Mouse (Mus musculus) lung, adult 2 months (tissue): ENCODE results near the gene Sipa1l3. TPM values are rescaled to one million over a fixed set of nuclear protein-coding genes. Genes with fewer than 3 reads are reported as not detected.
A peak's percentile ranks its signal among the peaks of the same experiment; 100 is the strongest.

Experiments
- DNase-seq: peaks from one replicate; pipeline ENCODE4 v3.0.0; 2022
- H3K4me1 ChIP-seq: fragments of 200-500 bp; 2 replicates; pipeline ENCODE4 v1.6.1; 2011; ENCODE audit warnings: low read length; ENCODE audit not compliant: control insufficient read depth, insufficient read depth
- H3K4me3 ChIP-seq: fragments of 200-500 bp; replicated peaks from 2 replicates; pipeline ENCODE3; 2011; ENCODE audit warnings: low read depth, mild to moderate bottlenecking, control low read depth, low read length; ENCODE audit errors: extremely low read depth
- CTCF ChIP-seq: fragments of 200-500 bp; IDR thresholded peaks from 2 replicates; pipeline ENCODE4 v1.5.1; 2011; ENCODE audit warnings: mild to moderate bottlenecking, low read length, control low read depth; ENCODE audit not compliant: insufficient read depth
- POLR2A ChIP-seq: fragments of 200-500 bp; IDR thresholded peaks from 2 replicates; pipeline ENCODE4 v1.6.1; 2011; ENCODE audit warnings: low read depth, mild to moderate bottlenecking, control low read depth, low read length, borderline replicate concordance; ENCODE audit errors: extremely low read depth
- WGBS: fragments of 180-500 bp; shearing (Covaris S2); methylation state at CpG from one replicate; pipeline ENCODE4 v1.1.7; 2018; 5-methylcytosine and 5-hydroxymethylcytosine counted together
- polyA plus RNA-seq: library from polyadenylated mRNA; depleted of rRNA; stranded (reverse); fragments of >200 nt; gene quantifications from 2 replicates; pipeline ENCODE4 v1.2.3, GENCODE M21; 2012

Sipa1l3 gene
- polyA plus RNA-seq, 1 experiment, result 125 TPM

DNA sequence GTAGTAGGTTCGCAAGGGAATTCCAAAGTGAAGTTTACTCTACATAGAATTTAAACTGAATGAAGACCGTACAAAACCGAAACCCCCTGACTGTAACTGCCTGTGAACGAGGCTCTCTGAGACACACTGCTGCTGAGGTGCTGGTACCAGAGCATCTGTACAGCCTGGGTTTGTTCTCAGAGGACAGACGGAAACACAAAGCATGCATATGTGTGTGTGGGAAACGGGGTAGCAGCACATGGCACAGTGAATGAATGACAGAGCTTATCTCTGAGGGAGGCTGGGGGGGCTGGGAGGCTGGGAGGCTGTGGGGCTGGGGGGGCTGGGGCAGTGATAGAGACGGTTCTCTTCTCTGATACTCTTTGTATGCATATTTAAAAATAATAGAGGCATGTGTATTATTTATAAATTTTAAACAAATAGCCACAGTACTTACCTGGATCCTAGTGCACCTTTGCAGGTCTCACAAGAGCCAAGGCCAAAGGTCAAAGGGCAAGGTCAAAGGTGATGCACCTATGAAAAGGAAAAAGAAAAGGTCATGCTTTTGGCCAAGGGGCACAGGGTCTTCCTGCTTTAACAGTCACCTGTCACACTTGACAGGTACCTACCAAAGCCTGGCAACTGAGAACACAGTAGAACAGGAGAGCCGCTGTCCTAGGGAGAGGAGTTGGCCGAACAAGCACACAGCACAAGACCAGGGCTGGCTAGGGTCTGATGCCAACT is 84.0 kb downstream of the Sipa1l3 start:
- peaks cover 22% of the 10 kb centered on the region for H3K4me1 ChIP-seq
- no peak for DNase-seq
- no peak overlapping the region for H3K4me3 ChIP-seq
- 85% methylated on average over 9 of the region's 9 CpGs for WGBS
- TF ChIP-seq POLR2A, result no peak
- no peak for TF ChIP-seq CTCF

DNA sequence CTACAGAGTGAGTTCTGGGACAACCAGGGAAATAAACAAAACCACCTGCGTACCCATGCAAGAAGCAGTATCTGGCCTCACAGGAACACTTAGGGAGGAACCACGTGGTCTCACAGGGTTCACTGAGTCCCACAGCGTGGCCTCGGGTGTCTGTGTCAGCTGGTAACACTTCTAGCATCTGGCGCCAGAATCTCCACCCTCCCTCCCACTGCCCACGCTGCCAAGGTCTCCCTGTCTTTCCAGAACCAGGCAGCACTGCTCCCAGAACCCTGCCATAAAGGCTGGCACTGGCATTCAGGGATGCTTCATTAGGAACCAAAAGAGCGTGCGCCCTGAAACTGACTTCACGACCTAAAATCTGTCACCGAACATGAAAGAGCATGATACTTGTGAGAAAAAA is 84.7 kb downstream of the Sipa1l3 start:
- DNase-seq, result no peak
- TF ChIP-seq CTCF, result no peak
- no peak for TF ChIP-seq POLR2A
- peaks cover 20% of the 10 kb centered on the region for H3K4me1 ChIP-seq
- no peak overlapping the region for H3K4me3 ChIP-seq
- 75% methylated on average over 10 of the region's 10 CpGs for WGBS

DNA sequence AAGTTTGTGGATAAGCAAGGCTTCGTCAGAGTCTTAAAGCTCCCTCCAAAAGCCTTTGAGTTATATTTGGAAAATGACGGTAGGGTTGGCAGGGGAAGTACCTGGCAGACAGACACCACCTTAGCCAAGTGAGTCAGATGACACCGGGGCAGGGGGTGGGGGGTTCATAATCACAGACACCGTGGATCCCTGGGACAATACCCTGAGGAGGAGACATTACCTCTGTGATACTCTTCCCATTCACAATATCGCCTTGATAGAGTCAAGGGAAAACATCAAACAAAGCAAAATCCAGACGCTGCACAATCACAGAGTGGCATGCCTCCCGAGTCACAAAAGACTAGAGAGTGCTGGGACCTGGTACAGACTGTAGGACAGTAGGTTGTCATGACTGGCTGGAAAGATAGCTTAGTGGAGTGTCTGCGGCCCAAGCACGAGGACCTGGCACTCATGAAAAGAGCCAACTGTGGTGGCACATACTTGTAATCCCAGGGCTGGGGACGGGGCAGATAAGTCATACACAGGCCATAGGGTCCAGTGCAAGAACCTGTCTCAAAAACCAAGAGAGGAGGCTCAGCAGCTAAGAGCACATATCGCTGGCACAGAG is 85.4 kb downstream of the Sipa1l3 start:
- 62% methylated on average over 11 of the region's 11 CpGs for WGBS
- no peak for DNase-seq
- peaks cover 15% of the 10 kb centered on the region for H3K4me1 ChIP-seq
- no peak overlapping the region for H3K4me3 ChIP-seq
- TF ChIP-seq CTCF (no peak), POLR2A (no peak)

DNA sequence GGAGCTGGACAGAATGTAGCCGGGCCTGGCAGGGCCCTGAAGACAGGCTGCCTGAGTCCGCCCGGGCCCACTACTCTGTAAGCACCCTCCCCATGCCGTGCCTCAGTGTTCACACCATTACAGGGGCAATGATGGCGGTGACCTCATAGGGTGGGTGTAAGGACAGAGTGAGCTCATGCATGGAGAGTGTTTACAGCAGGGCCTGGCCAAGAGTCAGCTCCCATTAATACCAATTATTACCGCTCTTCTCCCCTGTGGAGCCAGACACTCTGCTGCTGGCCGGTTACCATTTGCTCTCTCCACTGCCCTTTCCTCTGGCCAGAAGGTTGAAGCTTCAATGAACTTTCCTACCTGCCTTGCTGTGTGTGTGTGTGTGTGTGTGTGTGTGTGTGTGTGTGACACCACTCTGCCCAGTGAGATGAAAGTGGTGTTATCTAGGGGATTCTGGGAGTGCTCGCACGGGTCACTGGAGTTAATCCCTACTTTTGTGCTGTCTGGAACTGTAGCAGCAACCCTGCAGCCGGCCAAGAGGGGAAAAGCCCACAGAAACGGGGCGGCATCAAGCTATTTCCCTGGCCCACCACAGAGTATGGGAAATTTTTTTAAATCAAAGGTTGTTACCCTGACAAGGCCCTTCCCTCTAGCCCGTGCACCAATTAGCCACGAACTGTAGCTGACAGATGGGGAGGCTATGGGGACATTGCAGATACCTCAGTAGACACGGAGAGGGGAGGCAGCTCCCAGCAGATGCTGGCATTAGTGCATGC is 86.1 kb downstream of the Sipa1l3 start:
- no peak for DNase-seq
- TF ChIP-seq CTCF, result no peak
- TF ChIP-seq POLR2A, result no peak
- 68% methylated on average over 15 of the region's 15 CpGs for WGBS
- H3K4me1 ChIP-seq, result peaks cover 15% of the 10 kb centered on the region
- H3K4me3 ChIP-seq, result no peak overlapping the region

DNA sequence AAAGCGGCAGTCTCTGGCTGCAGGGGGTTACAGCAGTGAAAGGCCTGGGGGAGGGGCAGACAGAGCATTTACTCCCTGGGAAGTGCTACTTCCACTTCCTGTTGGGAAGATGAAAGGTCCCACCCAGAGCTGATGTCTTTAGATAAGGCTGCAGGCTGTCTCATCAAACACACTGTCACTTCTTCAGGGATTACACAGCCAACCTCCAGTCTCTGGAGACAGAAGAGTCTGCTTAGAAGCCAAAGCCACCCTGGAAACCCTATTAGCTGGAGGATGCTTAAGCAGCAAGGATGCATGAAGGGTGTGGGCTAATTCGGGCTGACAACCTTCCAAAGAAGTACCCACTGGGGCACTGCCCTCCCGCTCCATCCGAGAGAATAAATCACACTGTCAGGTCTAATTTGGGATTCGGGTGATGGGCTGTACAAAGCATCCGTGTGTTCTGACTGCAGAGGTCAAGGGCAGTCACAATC is 87.7 kb downstream of the Sipa1l3 start:
- TF ChIP-seq CTCF (no peak), POLR2A (no peak)
- DNase-seq, result no peak
- H3K4me3 ChIP-seq, result no peak overlapping the region
- peaks cover 15% of the 10 kb centered on the region for H3K4me1 ChIP-seq
- WGBS, result 45% methylated on average over 6 of the region's 6 CpGs

DNA sequence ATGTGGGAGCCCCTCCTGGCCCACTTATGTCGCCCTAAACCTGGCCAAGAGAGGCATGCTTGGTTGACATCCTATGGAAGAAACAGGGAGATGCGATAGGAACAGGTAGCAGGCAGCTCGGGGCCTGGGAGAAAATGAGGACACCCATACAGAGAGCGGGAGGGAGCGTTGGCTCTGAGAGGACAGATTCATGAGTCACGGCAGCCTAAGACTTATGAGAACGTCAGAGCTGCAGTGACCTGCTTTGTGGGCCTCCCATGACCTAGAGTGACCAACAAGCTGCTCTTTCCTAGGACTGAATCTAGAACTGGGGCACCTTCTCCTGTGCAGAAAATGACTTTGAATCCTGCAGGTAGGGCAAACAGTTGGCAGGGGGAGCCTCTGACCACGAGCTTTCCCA is 92.4 kb downstream of the Sipa1l3 start:
- no peak for TF ChIP-seq POLR2A
- TF ChIP-seq CTCF, result no peak
- Histone ChIP-seq H3K4me1 (peaks cover 29% of the 10 kb centered on the region), H3K4me3 (no peak overlapping the region)
- no peak for DNase-seq
- 69% methylated on average over 8 of the region's 8 CpGs for WGBS

DNA sequence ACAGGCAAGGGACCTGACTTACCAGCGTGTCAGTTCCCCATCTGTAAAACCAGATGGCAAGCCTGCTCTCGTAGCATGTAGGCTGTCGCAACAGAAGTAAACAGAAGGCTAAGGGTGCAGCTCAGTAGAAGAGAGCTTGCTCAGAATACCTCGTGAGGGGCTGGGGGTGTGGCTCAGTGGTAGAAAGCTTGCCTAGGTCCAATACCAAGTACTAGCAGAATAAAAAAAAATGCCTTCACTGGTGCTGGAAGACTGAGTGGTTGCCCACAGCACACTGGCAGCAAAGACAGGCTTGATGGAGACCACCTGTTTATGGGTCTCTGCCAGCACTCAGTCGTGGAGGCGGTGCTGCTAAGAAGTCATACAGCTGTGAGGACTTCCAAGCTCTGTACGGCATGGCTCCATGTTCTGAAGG is 93.0 kb downstream of the Sipa1l3 start:
- 33% methylated on average over 7 of the region's 7 CpGs for WGBS
- DNase-seq, result peak; percentile 47
- no peak for TF ChIP-seq POLR2A
- no peak for TF ChIP-seq CTCF
- Histone ChIP-seq H3K4me3 (no peak overlapping the region), H3K4me1 (peaks cover 25% of the 10 kb centered on the region)

DNA sequence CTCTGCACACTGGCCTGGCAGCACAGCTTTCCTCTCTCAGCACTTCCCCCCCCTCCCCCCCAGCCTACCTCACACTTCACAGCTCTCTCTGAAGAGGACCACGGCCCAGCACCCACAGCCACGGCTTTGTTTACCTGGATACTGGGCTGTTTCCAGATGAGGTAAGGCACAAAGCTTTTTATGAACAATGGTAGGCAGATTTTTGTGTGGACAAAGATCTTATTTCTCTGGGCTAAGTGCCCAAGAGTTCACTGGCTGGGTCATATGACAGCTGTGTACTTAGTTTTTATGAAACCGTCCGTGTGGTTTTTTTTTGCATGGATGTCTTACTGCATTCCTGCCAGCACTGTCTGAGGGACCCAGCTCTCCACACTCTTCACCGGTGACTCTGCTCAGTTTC is 93.8 kb downstream of the Sipa1l3 start:
- WGBS, result 11% methylated on average over 5 of the region's 5 CpGs
- Histone ChIP-seq H3K4me1 (peaks cover 25% of the 10 kb centered on the region), H3K4me3 (no peak overlapping the region)
- no peak for TF ChIP-seq POLR2A
- TF ChIP-seq CTCF, result 0 out of 2 replicates have a peak, but pooled peaks have one; percentile 28
- peak; percentile 64 for DNase-seq

DNA sequence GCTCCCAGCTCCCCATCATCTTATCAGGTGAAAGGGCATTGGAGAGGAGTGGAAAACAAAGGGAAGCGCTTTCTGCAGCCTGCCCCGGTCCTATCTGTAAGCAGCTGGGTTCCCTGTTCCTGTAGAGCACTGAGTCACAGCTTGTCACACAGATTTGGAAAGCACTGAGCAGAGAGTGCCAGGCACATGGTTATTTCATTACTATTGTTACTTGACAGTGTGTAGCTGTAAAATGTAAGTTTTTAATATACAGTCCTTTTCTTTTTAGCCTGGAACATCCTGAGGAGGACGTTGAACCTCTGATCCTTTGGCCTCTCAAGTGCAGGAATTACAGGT is 96.6 kb downstream of the Sipa1l3 start:
- H3K4me3 ChIP-seq, result no peak overlapping the region
- WGBS, result 54% methylated on average over 3 of the region's 3 CpGs

DNA sequence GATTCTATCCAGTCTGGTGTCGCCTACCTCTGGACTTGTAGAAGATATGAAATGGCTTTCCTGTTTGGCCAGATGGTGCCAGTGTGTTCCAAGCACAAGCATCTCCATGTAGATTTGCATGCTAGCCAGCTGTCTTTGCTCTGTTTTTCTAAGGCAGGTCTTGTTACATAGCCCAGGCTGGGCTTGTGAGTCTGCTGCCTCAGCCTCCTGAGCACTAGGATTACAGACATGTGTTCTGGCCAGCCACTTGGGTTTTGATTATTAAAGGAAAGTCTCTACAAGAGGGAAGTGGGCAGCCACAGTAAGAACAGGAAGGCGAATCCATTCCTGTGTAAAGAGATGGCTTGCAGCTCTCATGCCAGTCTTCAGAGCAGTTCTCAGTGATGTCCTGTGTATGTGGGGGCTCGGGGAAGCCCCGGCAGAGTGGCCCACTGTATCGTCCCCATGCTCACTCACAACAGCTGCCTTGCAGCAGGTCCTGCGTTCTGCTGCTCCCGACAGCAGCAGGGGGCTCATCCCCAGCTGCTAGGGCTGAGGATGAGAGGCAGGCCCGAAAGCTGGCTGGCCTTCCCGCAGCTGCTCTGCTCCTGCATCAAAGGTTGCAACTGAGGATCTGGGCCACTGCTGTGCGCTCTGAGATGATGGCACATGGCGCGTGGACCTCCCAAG is 97.1 kb downstream of the Sipa1l3 start:
- no peak for DNase-seq
- 68% methylated on average over 12 of the region's 12 CpGs for whole genome bisulfite sequencing
- TF ChIP-seq POLR2A (no peak), CTCF (no peak)
- Histone ChIP-seq H3K4me1 (peaks cover 27% of the 10 kb centered on the region), H3K4me3 (no peak overlapping the region)

More for the DNA sequence above, 96.6 kb downstream of the Sipa1l3 start:
- peaks cover 27% of the 10 kb centered on the region for H3K4me1 ChIP-seq
- TF ChIP-seq CTCF (no peak), POLR2A (no peak)
- no peak for DNase-seq
